Mouse (Mus musculus) embryonic facial prominence, embryonic 13.5 days (tissue): ENCODE data around the gene Adad2. TPM values are rescaled to one million over a fixed set of nuclear protein-coding genes. Genes with fewer than 3 reads are reported as not detected.

ENCODE experiments used
- ATAC-seq: fragments of 200-750 bp; cut with Nextera tagmentation; 2 replicates; pipeline ENCODE4 v1.8.0; 2017; ENCODE audit warnings: low read depth; ENCODE audit not compliant: insufficient number of reproducible peaks, insufficient read depth, low FRiP score, low TSS enrichment
- H3K27ac ChIP-seq: fragments of 300-500 bp; sonication (generic); 2 replicates; pipeline ENCODE4 v1.5.1; 2015; ENCODE audit warnings: moderate library complexity, mild to moderate bottlenecking, inconsistent platforms
- H3K27me3 ChIP-seq: fragments of 300-500 bp; sonication (generic); 2 replicates; pipeline ENCODE4 v1.6.1; 2015; ENCODE audit warnings: mild to moderate bottlenecking, inconsistent platforms
- H3K36me3 ChIP-seq: fragments of 300-500 bp; sonication (generic); 2 replicates; pipeline ENCODE4 v1.6.1; 2015; ENCODE audit warnings: mild to moderate bottlenecking, inconsistent platforms
- H3K4me1 ChIP-seq: fragments of 300-500 bp; sonication (generic); 2 replicates; pipeline ENCODE4 v1.6.1; 2015; ENCODE audit warnings: inconsistent platforms
- H3K4me2 ChIP-seq: fragments of 300-500 bp; sonication (generic); 2 replicates; pipeline ENCODE4 v1.6.1; 2015; ENCODE audit warnings: moderate library complexity, mild to moderate bottlenecking, inconsistent platforms
- H3K4me3 ChIP-seq: fragments of 300-500 bp; sonication (generic); 2 replicates; pipeline ENCODE4 v1.5.1; 2015; ENCODE audit warnings: mild to moderate bottlenecking, inconsistent platforms
- H3K9ac ChIP-seq: fragments of 300-500 bp; sonication (generic); 2 replicates; pipeline ENCODE4 v1.6.1; 2015; ENCODE audit warnings: mild to moderate bottlenecking, inconsistent platforms
- H3K9me3 ChIP-seq: fragments of 300-500 bp; sonication (generic); 2 replicates; pipeline ENCODE4 v1.6.1; 2016; ENCODE audit warnings: inconsistent platforms
- WGBS: fragments of 180-500 bp; shearing (Covaris S2); methylation state at CpG from one replicate; pipeline ENCODE4 v1.1.7; 2015; ENCODE audit warnings: mixed read lengths; 5-methylcytosine and 5-hydroxymethylcytosine counted together
- polyA plus RNA-seq: library from polyadenylated mRNA; unstranded; fragments of >200 nt; fragmentation: Nextera tagmentation; extraction: Ambion mirVana; gene quantifications from 2 replicates; pipeline ENCODE4 v1.2.1, GENCODE M21; 2015

Gene Adad2
- polyA plus RNA-seq, 1 experiment from 2014 or later, result not detected

DNA sequence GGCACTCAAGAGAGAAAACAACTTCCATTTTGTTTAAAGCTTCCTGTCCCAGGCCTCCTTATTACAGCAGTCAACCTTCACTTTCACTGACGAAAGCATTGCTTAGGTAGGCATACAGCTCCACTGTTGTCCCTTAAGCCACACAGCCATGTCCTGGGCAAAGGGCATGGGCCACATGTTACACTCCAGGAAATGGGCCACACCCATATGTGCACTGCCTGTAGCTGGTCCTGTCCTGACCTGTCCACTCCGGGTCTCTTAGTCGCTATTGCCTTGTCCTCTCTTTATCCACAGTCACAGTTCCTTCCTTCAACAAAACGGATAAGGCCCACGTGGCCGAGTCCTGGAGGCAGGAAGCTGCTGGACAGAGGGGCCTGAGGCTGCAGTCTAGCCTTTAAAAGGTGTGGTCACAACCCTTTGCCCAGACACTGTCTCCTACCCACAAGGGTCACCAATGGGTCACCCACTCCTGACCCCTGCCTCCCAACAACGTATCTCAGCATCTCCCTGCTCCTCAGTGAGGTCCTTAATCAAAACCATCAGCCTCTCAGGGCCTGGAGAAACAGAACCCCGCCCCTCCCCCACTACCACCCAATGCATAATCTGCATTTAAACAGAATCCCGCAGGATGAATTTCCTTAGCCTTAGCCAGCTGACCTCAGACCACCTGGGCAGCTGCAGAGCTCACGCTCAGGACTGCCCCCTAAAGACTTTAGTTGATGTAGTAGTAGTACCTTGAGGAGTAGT lies 15.2 kb downstream of the Adad2 start:
- H3K9me3 ChIP-seq, result no peaks in the 10 kb centered on the region
- H3K9ac ChIP-seq, result no peak overlapping the region
- no peak overlapping the region for H3K4me3 ChIP-seq
- H3K27ac ChIP-seq, result no peak overlapping the region; the same call in 1 of the 2 replicates
- H3K4me2 ChIP-seq, result no peak overlapping the region
- 18% methylated on average over 10 of the region's 10 CpGs for WGBS
- H3K27me3 ChIP-seq, result peaks cover 11% of the 10 kb centered on the region
- peaks cover 9% of the 10 kb centered on the region for H3K4me1 ChIP-seq
- no peak for ATAC-seq
- no peaks in the 10 kb centered on the region for H3K36me3 ChIP-seq

GRCm38 (mm10) chr8:119630841-119631240 lies 18.3 kb downstream of the Adad2 start:
- H3K27me3 ChIP-seq, result peaks cover 41% of the 10 kb centered on the region
- H3K4me3 ChIP-seq, result no peak overlapping the region
- 14% methylated on average over 3 of the region's 3 CpGs for WGBS
- H3K4me2 ChIP-seq, result no peak overlapping the region
- peaks cover 22% of the 10 kb centered on the region for H3K4me1 ChIP-seq
- no peaks in the 10 kb centered on the region for H3K9me3 ChIP-seq
- H3K27ac ChIP-seq, result no peak overlapping the region
- no peak for ATAC-seq
- H3K36me3 ChIP-seq, result no peaks in the 10 kb centered on the region
- H3K9ac ChIP-seq, result no peak overlapping the region

DNA sequence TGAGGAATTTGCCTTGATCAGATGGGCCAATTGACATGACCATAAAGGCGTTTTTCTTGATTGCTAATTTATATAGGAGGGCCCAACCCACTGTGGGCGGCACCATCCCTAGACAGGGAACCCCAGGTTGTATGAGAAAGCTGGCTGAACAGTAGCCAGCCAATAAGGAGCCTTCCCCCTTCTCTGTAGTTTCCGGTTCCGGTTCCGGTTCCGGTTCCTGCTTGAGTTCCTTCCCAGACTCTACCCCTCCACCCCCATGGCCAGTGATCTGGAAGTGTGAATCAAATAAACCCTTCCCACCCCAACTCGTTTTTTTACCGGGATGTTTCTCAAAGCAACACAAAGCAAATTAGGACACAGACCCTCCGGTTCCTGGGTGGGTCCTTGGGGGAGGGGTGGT lies 19.7 kb downstream of the Adad2 start:
- H3K36me3 ChIP-seq, result no peaks in the 10 kb centered on the region
- H3K9me3 ChIP-seq, result no peaks in the 10 kb centered on the region
- no peak overlapping the region for H3K27ac ChIP-seq
- H3K4me1 ChIP-seq, result peaks cover 23% of the 10 kb centered on the region
- no peak overlapping the region for H3K9ac ChIP-seq
- ATAC-seq, result no peak
- no peak overlapping the region for H3K4me2 ChIP-seq
- H3K4me3 ChIP-seq, result no peak overlapping the region
- H3K27me3 ChIP-seq, result peaks cover 51% of the 10 kb centered on the region
- WGBS, result 83% methylated on average over 9 of the region's 9 CpGs

DNA sequence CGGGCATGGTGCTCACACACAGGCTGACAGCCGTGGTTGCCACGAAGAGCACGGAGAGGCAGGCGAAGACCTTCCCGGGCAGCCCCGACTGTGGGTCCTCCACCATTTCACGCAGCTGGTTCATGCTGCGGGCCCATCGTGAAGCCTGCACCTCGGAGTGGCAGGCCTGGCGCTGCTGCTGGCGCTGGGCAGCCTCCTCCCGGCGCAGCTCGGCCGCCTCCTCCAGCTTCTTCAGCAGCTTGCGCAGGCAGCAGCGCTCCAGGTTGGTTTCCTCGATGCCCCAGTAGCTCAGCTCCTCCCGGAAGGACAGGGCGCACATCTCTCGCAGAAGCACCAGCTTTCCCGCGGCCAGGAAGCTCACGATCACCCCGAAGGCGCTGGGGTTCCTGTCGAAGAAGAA lies 20.4 kb downstream of the Adad2 start:
- Histone ChIP-seq H3K36me3 (no peaks in the 10 kb centered on the region), H3K9ac (peak overlapping the region; percentile 21; the same call in 1 of the 2 replicates), H3K9me3 (no peaks in the 10 kb centered on the region), H3K4me1 (peaks cover 16% of the 10 kb centered on the region), H3K4me3 (no peak overlapping the region), H3K27me3 (peaks cover 51% of the 10 kb centered on the region), H3K27ac (no peak overlapping the region), H3K4me2 (0 out of 2 replicates have a peak overlapping the region, but pooled peaks have one; percentile 18)
- no peak for ATAC-seq
- WGBS, result 52% methylated on average over 29 of the region's 29 CpGs

DNA sequence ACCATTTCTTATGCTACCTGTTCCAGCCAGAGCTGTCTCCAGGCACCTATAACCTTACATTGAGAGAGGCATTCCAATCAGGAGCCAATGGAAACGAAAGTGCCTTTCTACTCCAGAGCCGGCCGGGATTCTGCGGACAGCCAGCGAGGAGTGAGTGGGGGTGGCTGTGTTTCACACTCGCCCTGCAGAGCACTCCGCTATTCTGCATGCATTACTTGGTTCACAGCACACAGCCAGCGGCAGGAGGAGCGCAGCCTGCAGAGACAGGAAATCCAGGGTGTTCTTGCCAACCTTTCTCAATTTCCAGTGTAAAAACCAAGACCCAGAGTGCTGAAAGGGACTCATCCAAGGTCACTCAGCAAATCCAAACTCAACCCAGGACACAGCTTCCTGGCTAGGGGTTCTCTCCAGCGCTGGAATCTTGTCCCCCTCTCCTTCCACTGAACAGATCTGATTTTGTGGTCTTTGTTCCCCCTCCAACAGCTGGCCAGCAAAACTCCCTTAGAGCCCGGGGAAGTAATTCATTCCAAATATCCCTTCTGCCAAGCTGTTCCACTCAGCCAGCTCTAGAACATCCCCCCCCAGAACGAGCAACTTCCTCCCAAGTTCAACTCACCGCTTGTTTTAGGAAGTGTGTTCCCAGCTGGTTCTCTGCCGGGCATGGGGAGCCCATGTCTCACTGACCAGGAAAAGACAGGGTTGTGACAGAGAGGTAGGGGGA lies 22.2 kb downstream of the Adad2 start:
- ATAC-seq, result no peak
- H3K4me1 ChIP-seq, result peaks cover 14% of the 10 kb centered on the region

DNA sequence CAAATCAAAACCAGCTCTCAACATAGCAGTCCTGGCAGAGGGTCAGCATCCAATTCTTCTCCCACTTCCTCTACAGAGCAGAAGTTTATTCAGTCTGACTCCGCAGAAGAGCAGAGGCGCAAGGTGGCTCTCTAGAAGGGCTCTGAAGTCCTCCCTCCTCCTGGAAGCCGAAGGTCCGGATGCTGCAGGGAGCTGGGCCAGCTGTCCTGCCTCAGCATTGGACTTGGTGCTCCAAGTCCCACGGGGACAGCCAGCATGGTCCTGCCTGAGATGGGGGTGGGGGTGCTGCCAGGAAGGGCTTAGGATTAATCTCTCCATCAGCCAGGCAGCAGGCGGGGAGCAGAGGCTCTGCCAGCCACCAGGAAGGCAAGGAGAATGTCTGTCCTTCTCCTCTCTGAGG lies 22.8 kb downstream of the Adad2 start, which contains the start of gene Kcng4:
Gene Kcng4, minus strand, starts transcription at position 303 of the 400 bp plus-strand sequence.
- H3K36me3 ChIP-seq, result no peaks in the 10 kb centered on the region
- no peaks in the 10 kb centered on the region for H3K9me3 ChIP-seq
- WGBS, result 26% methylated on average over 6 of the region's 6 CpGs
- H3K27me3 ChIP-seq, result peaks cover 51% of the 10 kb centered on the region
- ATAC-seq, result no peak
- H3K4me2 ChIP-seq, result peak within 1 kb of the TSS; percentile 18
- H3K9ac ChIP-seq, result no peak within 1 kb of the TSS; the same call in 1 of the 2 replicates
- H3K4me1 ChIP-seq, result peaks cover 14% of the 10 kb centered on the region
- peak within 1 kb of the TSS; percentile 12; the same call in 1 of the 2 replicates for H3K27ac ChIP-seq
- no peak within 1 kb of the TSS for H3K4me3 ChIP-seq

More for the DNA sequence above, 22.2 kb downstream of the Adad2 start:
- Histone ChIP-seq H3K36me3 (no peaks in the 10 kb centered on the region), H3K4me2 (peak overlapping the region; percentile 18; the same call in 1 of the 2 replicates), H3K27ac (0 out of 2 replicates have a peak overlapping the region, but pooled peaks have one; percentile 12), H3K27me3 (peaks cover 51% of the 10 kb centered on the region), H3K4me3 (no peak overlapping the region), H3K9me3 (no peaks in the 10 kb centered on the region), H3K9ac (no peak overlapping the region)
- 25% methylated on average over 14 of the region's 14 CpGs for WGBS

DNA sequence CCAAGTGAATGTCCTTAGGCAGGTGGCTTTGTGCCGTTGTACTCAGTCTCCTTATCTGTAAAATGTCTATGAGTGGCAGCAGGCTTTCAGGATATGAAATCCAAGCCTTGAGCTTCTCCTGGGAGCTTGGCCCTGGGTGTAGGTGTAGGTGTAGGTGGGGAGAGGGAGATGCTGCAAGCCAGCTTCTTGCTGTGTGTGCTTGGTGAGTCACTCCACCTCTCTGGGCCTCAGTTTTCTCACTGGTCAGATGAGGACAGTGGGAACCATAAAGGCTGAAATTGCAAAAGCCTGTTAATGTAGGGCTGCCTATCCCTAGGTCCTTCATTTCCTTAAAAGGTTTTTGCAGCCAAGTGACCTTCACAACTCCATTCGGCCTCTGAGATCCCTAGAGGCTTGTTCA lies 23.4 kb downstream of the Adad2 start:
- no peak for ATAC-seq
- Histone ChIP-seq H3K36me3 (no peaks in the 10 kb centered on the region), H3K4me1 (peaks cover 14% of the 10 kb centered on the region), H3K4me2 (no peak overlapping the region), H3K27me3 (peaks cover 51% of the 10 kb centered on the region), H3K9ac (no peak overlapping the region), H3K4me3 (no peak overlapping the region), H3K27ac (no peak overlapping the region), H3K9me3 (no peaks in the 10 kb centered on the region)
- whole genome bisulfite sequencing, result 44% methylated on average over 2 of the region's 2 CpGs

DNA sequence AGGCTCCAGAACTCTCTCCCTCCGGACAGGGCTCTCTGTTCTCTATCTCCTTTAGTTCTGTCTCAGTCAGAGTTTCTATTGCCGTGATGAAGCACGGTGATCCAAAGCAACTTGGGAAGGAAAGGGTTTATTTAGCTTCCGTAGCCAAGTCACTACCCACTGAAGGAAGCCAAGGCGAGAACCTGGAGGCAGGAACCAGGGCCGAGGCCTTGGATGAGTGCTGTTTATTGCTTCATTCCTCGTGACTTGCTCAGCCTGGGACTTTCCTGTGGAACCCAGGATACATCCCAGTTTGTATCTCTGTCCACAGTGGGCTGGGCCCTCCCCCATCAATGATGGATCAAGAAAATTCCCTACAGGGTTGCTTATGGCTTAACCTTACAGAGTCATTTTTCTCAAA lies 24.2 kb downstream of the Adad2 start:
- no peaks in the 10 kb centered on the region for H3K9me3 ChIP-seq
- peaks cover 49% of the 10 kb centered on the region for H3K27me3 ChIP-seq

GRCm38 (mm10) chr8:119637381-119637780 lies 24.8 kb downstream of the Adad2 start:
- Histone ChIP-seq H3K9ac (no peak overlapping the region), H3K9me3 (no peaks in the 10 kb centered on the region), H3K4me3 (no peak overlapping the region), H3K4me2 (no peak overlapping the region), H3K27me3 (peaks cover 44% of the 10 kb centered on the region), H3K27ac (no peak overlapping the region), H3K4me1 (peaks cover 14% of the 10 kb centered on the region), H3K36me3 (no peaks in the 10 kb centered on the region)
- 82% methylated on average over 4 of the region's 4 CpGs for WGBS
- no peak for ATAC-seq

More for the DNA sequence above, 24.2 kb downstream of the Adad2 start:
- no peak for ATAC-seq
- Histone ChIP-seq H3K9ac (no peak overlapping the region), H3K4me3 (no peak overlapping the region), H3K36me3 (no peaks in the 10 kb centered on the region), H3K4me2 (no peak overlapping the region), H3K27ac (no peak overlapping the region), H3K4me1 (peaks cover 14% of the 10 kb centered on the region)
- 55% methylated on average over 7 of the region's 7 CpGs for WGBS

DNA sequence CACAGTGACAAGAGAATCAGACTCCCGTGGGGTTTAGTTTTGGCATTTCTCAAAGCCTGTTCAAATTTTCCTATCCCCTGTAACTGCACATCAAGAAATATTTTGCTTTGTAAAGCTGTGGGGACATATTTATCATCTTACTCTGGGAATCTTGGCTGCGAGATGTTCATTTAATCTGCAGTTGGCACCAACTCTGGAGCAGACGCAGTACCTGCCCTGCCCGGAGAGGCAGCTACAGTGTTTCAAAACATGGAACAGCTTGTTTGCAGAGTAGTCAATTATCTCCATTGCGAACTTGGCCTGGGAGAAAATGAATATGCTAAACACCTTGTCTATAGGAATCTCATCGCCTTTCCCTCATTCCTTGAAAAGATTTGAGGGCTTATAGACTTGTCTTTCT lies 25.7 kb downstream of the Adad2 start:
- Histone ChIP-seq H3K4me3 (no peak overlapping the region), H3K4me1 (peaks cover 14% of the 10 kb centered on the region), H3K27me3 (peaks cover 35% of the 10 kb centered on the region), H3K27ac (no peak overlapping the region), H3K9me3 (no peaks in the 10 kb centered on the region), H3K36me3 (no peaks in the 10 kb centered on the region), H3K9ac (no peak overlapping the region), H3K4me2 (no peak overlapping the region)
- 79% methylated on average over 6 of the region's 6 CpGs for WGBS
- ATAC-seq, result no peak

GRCm38 (mm10) chr8:119639798-119640197 lies 27.3 kb downstream of the Adad2 start:
- WGBS, result 62% methylated on average over 7 of the region's 7 CpGs

More at GRCm38 (mm10) chr8:119639798-119640197, 27.3 kb downstream of the Adad2 start:
- no peak for ATAC-seq
- H3K4me1 ChIP-seq, result peaks cover 12% of the 10 kb centered on the region
- no peak overlapping the region for H3K9ac ChIP-seq
- H3K27ac ChIP-seq, result no peak overlapping the region
- H3K9me3 ChIP-seq, result no peaks in the 10 kb centered on the region
- H3K4me2 ChIP-seq, result no peak overlapping the region
- no peak overlapping the region for H3K4me3 ChIP-seq
- peaks cover 20% of the 10 kb centered on the region for H3K27me3 ChIP-seq
- no peaks in the 10 kb centered on the region for H3K36me3 ChIP-seq
